Mouse (Mus musculus) G1E-ER4 (cell line): ENCODE results near the gene Serinc2. TPM values are rescaled to one million over a fixed set of nuclear protein-coding genes. Genes with fewer than 3 reads are reported as not detected.

Source experiments
- GATA1 ChIP-seq: IDR thresholded peaks from one replicate; pipeline ENCODE4 v1.8.0; 2012; ENCODE audit warnings: low read length, inconsistent platforms
- polyA plus RNA-seq: library from polyadenylated mRNA; stranded (reverse); fragments of >175 nt; gene quantifications from 2 replicates; pipeline ENCODE4 v1.2.3, GENCODE M21; 2012

Serinc2 gene
- polyA plus RNA-seq, 1 experiment, result 0.09 TPM

- TF ChIP-seq GATA1, result no peak
Observed at GRCm38 (mm10) chr4:130275823-130276105, 3.2 kb downstream of the Serinc2 start.

GRCm38 (mm10) chr4:130275016-130275822 is 3.8 kb downstream of the Serinc2 start:
- no peak for TF ChIP-seq GATA1

GRCm38 (mm10) chr4:130274346-130275015 is 4.5 kb downstream of the Serinc2 start:
- TF ChIP-seq GATA1, result no peak

- no peak for TF ChIP-seq GATA1
Observed at GRCm38 (mm10) chr4:130273698-130274345, 5.2 kb downstream of the Serinc2 start.

- TF ChIP-seq GATA1, result no peak
Observed at GRCm38 (mm10) chr4:130270611-130271347, 8.2 kb downstream of the Serinc2 start.

- no peak for TF ChIP-seq GATA1
Observed at GRCm38 (mm10) chr4:130270089-130270488, 8.9 kb downstream of the Serinc2 start.

GRCm38 (mm10) chr4:130268736-130269135 is 10.3 kb downstream of the Serinc2 start:
- TF ChIP-seq GATA1, result no peak

- TF ChIP-seq GATA1, result no peak
Observed at GRCm38 (mm10) chr4:130267069-130267468, 11.9 kb downstream of the Serinc2 start.

GRCm38 (mm10) chr4:130266601-130267000 is 12.4 kb downstream of the Serinc2 start:
- no peak for TF ChIP-seq GATA1

GRCm38 (mm10) chr4:130264698-130265349 is 14.2 kb downstream of the Serinc2 start:
- no peak for TF ChIP-seq GATA1

GRCm38 (mm10) chr4:130264131-130264530 is 14.9 kb downstream of the Serinc2 start:
- TF ChIP-seq GATA1, result no peak

GRCm38 (mm10) chr4:130260406-130260805 is 18.6 kb downstream of the Serinc2 start:
- no peak for TF ChIP-seq GATA1

GRCm38 (mm10) chr4:130252441-130253157 is 26.4 kb downstream of the Serinc2 start:
- no peak for TF ChIP-seq GATA1

- TF ChIP-seq GATA1, result no peak
Observed at GRCm38 (mm10) chr4:130251763-130252162, 27.2 kb downstream of the Serinc2 start.

- TF ChIP-seq GATA1, result no peak
Observed at GRCm38 (mm10) chr4:130251172-130251705, 27.8 kb downstream of the Serinc2 start.
